ENCODE assay signal across 16 mouse cellular contexts in genomic region chr14:27778503-27778902, GRCm38 (mm10).
DNase-seq lines count a peak whose midpoint lies in the region; ATAC-seq and TF ChIP-seq lines count a peak whose summit lies in the region.
"Had no signal": no experiment of that assay in that cellular context is flagged by ENCODE, and none has a peak within 500 bp of the region (broad histone marks: within the 10 kb centered on the region; RNA-seq: fewer than 3 reads in every experiment).

No protein-coding gene starts in this region.

- no peaks in the 10 kb centered on the region for H3K9me3 ChIP-seq in midbrain, postnatal 0 days (ENCODE audit: low read length)
- no peaks in the 10 kb centered on the region for H3K9me3 ChIP-seq in midbrain, embryonic 10.5 days (replicated peaks)
- H3K9me3 ChIP-seq: hindbrain, embryonic 13.5 days; liver, embryonic 12.5 days; midbrain, embryonic 13.5 days had no signal

- no peaks in the 10 kb centered on the region for H3K4me1 ChIP-seq in midbrain, postnatal 0 days (ENCODE audit: insufficient read depth, low read length)
- peaks cover 23% of the 10 kb centered on the region for H3K4me1 ChIP-seq in midbrain, embryonic 10.5 days
- H3K4me1 ChIP-seq in thymus, adult 2 months (replicated peaks; ENCODE audit: control insufficient read depth, insufficient read depth, low read length) = no peaks in the 10 kb centered on the region
- H3K4me1 ChIP-seq: hindbrain, embryonic 13.5 days had no signal

- TF ChIP-seq CTCF in midbrain, postnatal 0 days (IDR thresholded peaks at IDR 0.05) = no peak
- no peak for TF ChIP-seq CTCF in thymus, adult 2 months (IDR thresholded peaks at IDR 0.05; ENCODE audit: borderline replicate concordance, control insufficient read depth, extremely low read depth, insufficient read depth, low read length, poor library complexity)

- no peak overlapping the region for H3K9ac ChIP-seq in midbrain, postnatal 0 days (replicated peaks; ENCODE audit: low read length, poor library complexity, severe bottlenecking)
- H3K9ac ChIP-seq: hindbrain, embryonic 13.5 days; liver, embryonic 12.5 days; lung, embryonic 14.5 days; midbrain, embryonic 13.5 days had no signal

- no peak overlapping the region for H3K4me2 ChIP-seq in midbrain, postnatal 0 days (ENCODE audit: low read depth, low read length, poor library complexity, severe bottlenecking)
- H3K4me2 ChIP-seq: hindbrain, embryonic 13.5 days; lung, embryonic 14.5 days; midbrain, embryonic 13.5 days had no signal

- 62% methylated on average over 8 of the region's 8 CpGs for WGBS in midbrain, postnatal 0 days
- WGBS in midbrain, embryonic 10.5 days = 76% methylated on average over 8 of the region's 8 CpGs
- WGBS in thymus, adult 2 months = 95% methylated on average over 8 of the region's 8 CpGs

- H3K27ac ChIP-seq in midbrain, postnatal 0 days (ENCODE audit: low read depth, low read length) = no peak overlapping the region
- H3K27ac ChIP-seq in midbrain, embryonic 10.5 days (replicated peaks) = no peak overlapping the region
- H3K27ac ChIP-seq in thymus, adult 2 months (ENCODE audit: control insufficient read depth, insufficient read depth, low read length) = no peak overlapping the region
- H3K27ac ChIP-seq: hindbrain, embryonic 13.5 days; liver, embryonic 12.5 days; macrophage; midbrain, embryonic 13.5 days had no signal

- no peak overlapping the region for H3K4me3 ChIP-seq in midbrain, postnatal 0 days (ENCODE audit: low read depth, low read length)
- no peak overlapping the region for H3K4me3 ChIP-seq in midbrain, embryonic 10.5 days
- H3K4me3 ChIP-seq in thymus, adult 2 months (ENCODE audit: control insufficient read depth, insufficient read depth, low read length) = no peak overlapping the region
- H3K4me3 ChIP-seq: hindbrain, embryonic 13.5 days; liver, embryonic 12.5 days; midbrain, embryonic 13.5 days had no signal

- no peaks in the 10 kb centered on the region for H3K36me3 ChIP-seq in midbrain, postnatal 0 days (ENCODE audit: insufficient read depth, low read length)
- H3K36me3 ChIP-seq in midbrain, embryonic 10.5 days = no peaks in the 10 kb centered on the region
- no peaks in the 10 kb centered on the region for H3K36me3 ChIP-seq in thymus, adult 2 months (ENCODE audit: control insufficient read depth, insufficient read depth, low read length)
- H3K36me3 ChIP-seq: liver, embryonic 12.5 days had no signal

- H3K27me3 ChIP-seq in midbrain, postnatal 0 days (ENCODE audit: insufficient read depth, low read length) = no peaks in the 10 kb centered on the region
- no peaks in the 10 kb centered on the region; the same call in 1 of the 2 replicates for H3K27me3 ChIP-seq in midbrain, embryonic 10.5 days (ENCODE audit: low read depth, poor library complexity, severe bottlenecking)
- no peaks in the 10 kb centered on the region for H3K27me3 ChIP-seq in thymus, adult 2 months (ENCODE audit: control insufficient read depth, insufficient read depth, low read length)
- H3K27me3 ChIP-seq: hindbrain, embryonic 13.5 days; liver, embryonic 12.5 days; midbrain, embryonic 13.5 days had no signal

- no peak for DNase-seq in frontal cortex, postnatal 25 days (ENCODE audit: low spot score in 2 of 2)
- DNase-seq in midbrain, postnatal 0 days (ENCODE audit: low spot score) = peak; percentile 57
- DNase-seq in midbrain, embryonic 10.5 days (ENCODE audit: low spot score) = no peak
- DNase-seq in cerebellum, postnatal 14 days = peak; percentile 54 to 60
- DNase-seq in retina, embryonic 14.5 days (ENCODE audit: low spot score) = no peak
- DNase-seq in thymus, adult 2 months = no peak
- DNase-seq: adrenal gland, postnatal 10 days; gastrocnemius, postnatal 25 days; kidney, adult 11 months; kidney, postnatal 25 days; lung, embryonic 14.5 days had no signal

- TF ChIP-seq POLR2A in thymus, adult 2 months (IDR thresholded peaks at IDR 0.05; ENCODE audit: control insufficient read depth, extremely low read depth, insufficient read depth, low read length, poor library complexity) = no peak

- ATAC-seq in frontal cortex, adult (ENCODE audit: low TSS enrichment) = peak; percentile 50
- no peak for ATAC-seq in midbrain, postnatal 0 days (ENCODE audit: low FRiP score)
- ATAC-seq: midbrain, embryonic 13.5 days had no signal

Comparison
In these comparisons a context has a peak if more than half of its experiments do, and no peak if none do; other contexts are left out.
1. DNase-seq: peak in midbrain, postnatal 0 days (single experiment) and cerebellum, postnatal 14 days (2 of 2); none in frontal cortex, postnatal 25 days (0 of 2), midbrain, embryonic 10.5 days (single experiment), retina, embryonic 14.5 days (single experiment) and thymus, adult 2 months (single experiment).